Mouse (Mus musculus): ENCODE data around the gene Smarcc1. TPM values are rescaled to one million over a fixed set of nuclear protein-coding genes. Genes with fewer than 3 reads are reported as not detected.

The Smarcc1 gene
- total and polyA plus RNA-seq, 2 experiments from 2014 or later = 43.0 to 77.1 TPM

DNA sequence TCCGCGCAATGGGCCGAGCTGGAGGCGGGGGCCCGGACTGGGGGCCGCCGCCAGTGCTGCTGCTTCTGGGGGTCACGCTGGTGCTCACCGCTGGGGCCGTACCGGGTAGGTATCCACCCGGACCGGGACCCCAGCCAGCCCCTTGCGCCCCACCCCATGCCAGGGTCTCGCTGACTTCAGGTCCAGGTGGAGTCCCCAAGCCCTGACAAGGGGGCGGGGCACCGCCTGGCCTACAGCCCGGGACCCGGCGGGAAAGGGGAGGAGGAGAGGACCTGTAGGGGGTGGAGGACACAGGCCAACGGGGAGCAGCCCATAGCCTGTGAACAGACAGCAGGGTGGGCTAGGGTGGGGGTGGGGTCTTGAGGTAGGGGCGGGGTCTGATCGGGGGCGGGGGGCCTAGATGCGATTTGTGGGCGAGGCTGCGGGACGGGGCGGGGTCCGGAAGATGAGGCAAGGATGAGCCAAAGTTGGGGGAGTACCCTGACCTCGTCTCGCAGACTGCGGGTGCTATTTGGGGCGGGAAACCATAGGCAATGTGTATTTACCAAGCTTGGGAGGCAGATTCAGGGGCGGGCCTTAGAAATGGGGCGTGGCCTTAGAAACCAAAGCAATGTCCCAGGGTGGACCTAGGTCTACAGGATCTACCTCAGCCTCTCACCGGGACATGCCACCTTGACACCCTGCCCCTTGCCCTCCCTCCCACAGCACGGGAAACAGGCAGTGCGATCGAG lies 128.2 kb downstream of the Smarcc1 start:
- ATAC-seq (peak; percentile 53), DNase-seq (peak; percentile 72)
- Histone ChIP-seq H3K27ac (ENCODE audit: low read depth, low read length) (peak overlapping the region; percentile 92), H3K9me3 (ENCODE audit: low read length) (no peaks in the 10 kb centered on the region), H3K9ac (peak overlapping the region; percentile 91), H3K27me3 (ENCODE audit: insufficient read depth, low read length) (no peaks in the 10 kb centered on the region), H3K4me1 (ENCODE audit: insufficient read depth) (peaks cover 28% of the 10 kb centered on the region), H3K36me3 (ENCODE audit: insufficient read depth) (peaks cover 24% of the 10 kb centered on the region; the same call in 1 of the 2 replicates), H3K4me2 (ENCODE audit: low read depth) (peak overlapping the region; percentile 89), H3K4me3 (ENCODE audit: low read depth, low read length) (peak overlapping the region; percentile 87)
- no peak for TF ChIP-seq CTCF (IDR thresholded peaks at IDR 0.05; ENCODE audit: low read depth)
- WGBS = 5% methylated on average over 37 of the region's 40 CpGs

DNA sequence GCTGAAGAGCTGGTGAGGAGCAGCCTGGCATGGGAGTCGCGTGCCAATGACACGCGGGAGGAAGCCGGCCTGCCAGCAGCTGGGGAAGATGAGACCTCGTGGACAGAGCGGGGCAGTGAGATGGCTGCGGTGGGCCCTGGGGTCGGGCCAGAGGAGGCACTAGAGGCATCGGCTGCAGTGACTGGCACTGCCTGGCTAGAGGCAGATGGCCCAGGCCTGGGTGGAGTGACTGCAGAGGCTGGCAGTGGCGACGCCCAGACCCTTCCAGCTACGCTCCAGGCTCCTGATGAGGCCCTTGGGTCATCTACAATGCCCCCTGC lies 128.8 kb downstream of the Smarcc1 start:
- Histone ChIP-seq H3K36me3 (ENCODE audit: insufficient read depth) (peaks cover 27% of the 10 kb centered on the region; the same call in 1 of the 2 replicates), H3K27ac (ENCODE audit: low read depth, low read length) (peak overlapping the region; percentile 92), H3K4me1 (ENCODE audit: insufficient read depth) (peaks cover 34% of the 10 kb centered on the region), H3K27me3 (ENCODE audit: insufficient read depth, low read length) (no peaks in the 10 kb centered on the region), H3K9ac (peak overlapping the region; percentile 91), H3K4me3 (ENCODE audit: low read depth, low read length) (peak overlapping the region; percentile 87), H3K9me3 (ENCODE audit: low read length) (no peaks in the 10 kb centered on the region), H3K4me2 (ENCODE audit: low read depth) (peak overlapping the region; percentile 89)
- TF ChIP-seq CTCF (IDR thresholded peaks at IDR 0.05; ENCODE audit: low read depth) = no peak; the same call in 1 of the 2 replicates
- no peak for DNase-seq
- WGBS = 33% methylated on average over 13 of the region's 13 CpGs
- no peak; the same call in 1 of the 2 replicates for ATAC-seq

DNA sequence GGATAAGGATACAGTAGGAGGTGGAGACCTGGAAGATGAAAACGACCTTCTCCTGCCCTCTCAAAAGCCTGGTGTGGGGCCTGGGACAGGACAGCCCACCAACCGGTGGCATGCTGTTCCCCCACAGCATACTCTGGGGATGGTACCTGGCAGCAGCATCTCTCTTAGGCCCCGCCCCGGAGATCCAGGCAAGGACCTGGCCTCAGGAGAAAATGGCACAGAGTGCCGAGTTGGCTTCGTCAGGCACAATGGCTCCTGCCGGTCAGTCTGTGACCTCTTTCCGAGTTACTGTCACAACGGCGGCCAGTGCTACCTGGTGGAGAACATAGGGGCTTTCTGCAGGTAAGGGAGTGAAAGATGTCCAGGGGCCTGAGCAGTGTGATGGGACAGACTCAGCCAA lies 129.5 kb downstream of the Smarcc1 start:
- peak overlapping the region; percentile 89; the same call in 1 of the 2 replicates for H3K4me2 ChIP-seq (ENCODE audit: low read depth)
- no peak overlapping the region for H3K4me3 ChIP-seq (ENCODE audit: low read depth, low read length)
- TF ChIP-seq CTCF (IDR thresholded peaks at IDR 0.05; ENCODE audit: low read depth) = no peak
- H3K27ac ChIP-seq (ENCODE audit: low read depth, low read length) = no peak overlapping the region
- H3K27me3 ChIP-seq (ENCODE audit: insufficient read depth, low read length) = no peaks in the 10 kb centered on the region
- H3K36me3 ChIP-seq (ENCODE audit: insufficient read depth) = peaks cover 20% of the 10 kb centered on the region; the same call in 1 of the 2 replicates
- peaks cover 35% of the 10 kb centered on the region for H3K4me1 ChIP-seq (ENCODE audit: insufficient read depth)
- H3K9me3 ChIP-seq (ENCODE audit: low read length) = no peaks in the 10 kb centered on the region
- ATAC-seq (no peak), DNase-seq (no peak)
- no peak overlapping the region for H3K9ac ChIP-seq
- WGBS = 93% methylated on average over 10 of the region's 10 CpGs

DNA sequence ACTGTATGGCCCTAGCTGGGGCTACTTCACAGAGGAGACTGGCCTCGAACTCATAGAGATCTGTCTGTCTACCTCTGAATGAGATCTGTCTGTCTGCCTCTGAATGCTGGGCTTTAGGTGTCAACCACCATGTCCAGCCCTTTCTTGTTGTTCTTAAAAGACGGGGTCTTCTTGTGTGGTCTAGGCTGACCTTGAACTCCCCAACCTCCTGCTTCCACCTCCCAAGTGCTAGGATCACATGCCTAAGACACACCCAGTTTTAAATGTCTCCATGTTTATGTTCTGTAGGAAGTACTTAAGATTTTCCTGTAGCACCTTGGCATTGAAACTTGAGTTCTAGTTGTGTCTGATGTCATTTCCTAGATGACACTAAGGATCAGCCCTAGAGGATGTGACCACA lies 131.4 kb downstream of the Smarcc1 start:
- no peak overlapping the region for H3K9ac ChIP-seq

DNA sequence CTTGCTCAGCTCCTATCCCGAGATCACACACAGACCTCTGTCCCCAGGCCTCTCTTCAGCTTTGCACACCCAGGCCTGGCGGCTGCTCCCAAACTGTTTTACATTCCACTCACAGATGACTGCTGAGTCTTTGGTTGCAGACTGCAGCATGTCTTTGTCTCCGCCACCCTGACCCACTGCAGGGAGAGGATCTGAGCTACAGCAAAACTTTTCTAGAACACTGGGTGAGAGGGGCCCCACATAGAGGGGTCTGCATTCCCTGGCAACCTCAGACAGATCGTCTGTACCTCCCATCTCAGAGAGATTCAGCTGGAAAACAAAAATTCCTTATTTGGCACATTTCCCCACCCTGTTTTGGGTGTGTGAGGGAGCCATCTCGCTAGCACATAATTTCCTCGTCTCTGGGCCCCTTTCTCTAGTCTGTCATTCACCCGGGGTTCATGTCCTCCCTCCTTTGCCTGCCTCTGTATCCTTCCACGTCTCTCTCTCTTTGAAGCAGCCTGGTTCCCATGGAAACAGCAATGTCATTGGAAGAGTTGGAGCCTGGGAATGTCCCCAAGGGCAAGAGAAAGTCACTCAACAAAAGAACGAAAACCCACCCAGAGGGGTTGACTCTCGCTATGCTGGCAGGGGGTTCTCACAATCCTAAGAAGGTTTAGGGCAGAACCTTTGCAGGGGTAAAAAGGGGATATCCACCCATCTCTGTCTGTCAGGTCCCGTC lies 132.5 kb downstream of the Smarcc1 start:
- peak overlapping the region; percentile 90 for H3K27ac ChIP-seq (ENCODE audit: low read depth, low read length)
- peaks cover 18% of the 10 kb centered on the region; the same call in 1 of the 2 replicates for H3K36me3 ChIP-seq (ENCODE audit: insufficient read depth)
- H3K4me1 ChIP-seq (ENCODE audit: insufficient read depth) = peaks cover 35% of the 10 kb centered on the region
- WGBS = 6% methylated on average over 11 of the region's 11 CpGs
- H3K27me3 ChIP-seq (ENCODE audit: insufficient read depth, low read length) = no peaks in the 10 kb centered on the region
- ATAC-seq (peak; percentile 86), DNase-seq (peak; percentile 85)
- 0 out of 2 replicates have a peak overlapping the region, but pooled peaks have one; percentile 4 for H3K4me3 ChIP-seq (ENCODE audit: low read depth, low read length)
- no peak for TF ChIP-seq CTCF (IDR thresholded peaks at IDR 0.05; ENCODE audit: low read depth)
- peak overlapping the region; percentile 37 for H3K9ac ChIP-seq
- peak overlapping the region; percentile 33 for H3K4me2 ChIP-seq (ENCODE audit: low read depth)
- no peaks in the 10 kb centered on the region for H3K9me3 ChIP-seq (ENCODE audit: low read length)

More for the DNA sequence above, 131.4 kb downstream of the Smarcc1 start:
- peak overlapping the region; percentile 33; the same call in 1 of the 2 replicates for H3K4me2 ChIP-seq (ENCODE audit: low read depth)
- TF ChIP-seq CTCF (IDR thresholded peaks at IDR 0.05; ENCODE audit: low read depth) = no peak
- H3K4me3 ChIP-seq (ENCODE audit: low read depth, low read length) = no peak overlapping the region
- peaks cover 35% of the 10 kb centered on the region for H3K4me1 ChIP-seq (ENCODE audit: insufficient read depth)
- H3K9me3 ChIP-seq (ENCODE audit: low read length) = no peaks in the 10 kb centered on the region
- ATAC-seq (no peak), DNase-seq (no peak)
- peak overlapping the region; percentile 90 for H3K27ac ChIP-seq (ENCODE audit: low read depth, low read length)
- H3K36me3 ChIP-seq (ENCODE audit: insufficient read depth) = peaks cover 18% of the 10 kb centered on the region; the same call in 1 of the 2 replicates
- WGBS = 71% methylated on average over 2 of the region's 2 CpGs
- H3K27me3 ChIP-seq (ENCODE audit: insufficient read depth, low read length) = no peaks in the 10 kb centered on the region

DNA sequence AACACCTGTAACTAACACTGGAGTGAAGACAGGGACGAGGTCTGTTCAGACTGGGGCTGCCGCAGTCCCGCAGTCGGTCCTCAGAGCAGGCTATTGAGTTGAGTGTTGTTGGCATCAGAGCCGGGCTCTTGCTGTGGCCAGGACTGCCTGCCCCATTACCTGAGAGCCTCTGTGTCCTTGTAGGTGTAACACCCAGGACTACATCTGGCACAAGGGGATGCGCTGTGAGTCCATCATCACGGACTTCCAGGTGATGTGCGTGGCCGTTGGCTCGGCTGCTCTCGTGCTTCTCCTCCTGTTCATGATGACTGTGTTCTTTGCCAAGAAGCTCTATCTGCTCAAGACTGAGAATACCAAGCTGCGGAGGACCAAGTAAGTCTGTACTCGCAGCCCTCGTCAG lies 133.3 kb downstream of the Smarcc1 start:
- no peaks in the 10 kb centered on the region for H3K9me3 ChIP-seq (ENCODE audit: low read length)
- no peak overlapping the region for H3K4me3 ChIP-seq (ENCODE audit: low read depth, low read length)
- DNase-seq = no peak
- peak overlapping the region; percentile 90 for H3K27ac ChIP-seq (ENCODE audit: low read depth, low read length)
- peak overlapping the region; percentile 37; the same call in 1 of the 2 replicates for H3K9ac ChIP-seq
- H3K4me2 ChIP-seq (ENCODE audit: low read depth) = peak overlapping the region; percentile 33; the same call in 1 of the 2 replicates
- no peak for TF ChIP-seq CTCF (IDR thresholded peaks at IDR 0.05; ENCODE audit: low read depth)
- peaks cover 18% of the 10 kb centered on the region; the same call in 1 of the 2 replicates for H3K36me3 ChIP-seq (ENCODE audit: insufficient read depth)
- no peak for ATAC-seq
- H3K27me3 ChIP-seq (ENCODE audit: insufficient read depth, low read length) = no peaks in the 10 kb centered on the region
- WGBS = 59% methylated on average over 14 of the region's 14 CpGs
- peaks cover 43% of the 10 kb centered on the region for H3K4me1 ChIP-seq (ENCODE audit: insufficient read depth)
